Mouse (Mus musculus) lung, embryonic 14.5 days (tissue): ENCODE data around the gene Capzb. TPM values are rescaled to one million over a fixed set of nuclear protein-coding genes. Genes with fewer than 3 reads are reported as not detected.

Experiments used
- ATAC-seq: fragments of 200-750 bp; cut with Nextera tagmentation; 2 replicates; pipeline ENCODE4 v1.8.0; 2017; ENCODE audit warnings: mild to moderate bottlenecking, moderate TSS enrichment, moderate library complexity; ENCODE audit not compliant: insufficient read depth
- DNase-seq: peaks from one replicate; pipeline ENCODE4 v3.0.0-alpha.2; 2015
- H3K27ac ChIP-seq: fragments of 300-500 bp; sonication (generic); 2 replicates; pipeline ENCODE4 v1.5.1; 2014; ENCODE audit warnings: low read depth, mild to moderate bottlenecking, moderate library complexity
- H3K27me3 ChIP-seq: fragments of 300-500 bp; sonication (generic); 2 replicates; pipeline ENCODE4 v1.6.1; 2014; ENCODE audit warnings: low read length, control low read depth; ENCODE audit not compliant: insufficient read depth
- H3K36me3 ChIP-seq: fragments of 300-500 bp; sonication (generic); 2 replicates; pipeline ENCODE4 v1.6.1; 2014; ENCODE audit warnings: control low read depth; ENCODE audit not compliant: insufficient read depth
- H3K4me1 ChIP-seq: fragments of 300-500 bp; sonication (generic); 2 replicates; pipeline ENCODE4 v1.6.1; 2014; ENCODE audit warnings: antibody characterized with exemption, control low read depth; ENCODE audit not compliant: insufficient read depth
- H3K4me2 ChIP-seq: fragments of 300-500 bp; sonication (generic); 2 replicates; pipeline ENCODE4 v1.6.1; 2014; ENCODE audit warnings: mild to moderate bottlenecking
- H3K4me3 ChIP-seq: fragments of 300-500 bp; sonication (generic); 2 replicates; pipeline ENCODE4 v1.5.1; 2014; ENCODE audit warnings: low read depth, low read length
- H3K9ac ChIP-seq: fragments of 300-500 bp; sonication (generic); 2 replicates; pipeline ENCODE4 v1.6.1; 2014
- H3K9me3 ChIP-seq: fragments of 300-500 bp; sonication (generic); 2 replicates; pipeline ENCODE4 v1.6.1; 2016; ENCODE audit warnings: low read depth, low read length, control low read depth
- CTCF ChIP-seq: IDR thresholded peaks from 2 replicates; pipeline ENCODE4 v1.5.1; 2016; ENCODE audit warnings: antibody characterized with exemption, low read depth
- WGBS: fragments of 180-500 bp; shearing (Covaris S2); extraction: QIAGEN DNeasy Blood & Tissue Kit; methylation state at CpG from one replicate; pipeline ENCODE4 v1.1.7; 2014; 5-methylcytosine and 5-hydroxymethylcytosine counted together
- polyA plus RNA-seq: library from polyadenylated mRNA; unstranded; fragments of >200 nt; fragmentation: Nextera tagmentation; extraction: Ambion mirVana; gene quantifications from 2 replicates; pipeline ENCODE4 v1.2.1, GENCODE M21; 2014

The Capzb gene
- polyA plus RNA-seq, 1 experiment from 2014 or later: 336 TPM

DNA sequence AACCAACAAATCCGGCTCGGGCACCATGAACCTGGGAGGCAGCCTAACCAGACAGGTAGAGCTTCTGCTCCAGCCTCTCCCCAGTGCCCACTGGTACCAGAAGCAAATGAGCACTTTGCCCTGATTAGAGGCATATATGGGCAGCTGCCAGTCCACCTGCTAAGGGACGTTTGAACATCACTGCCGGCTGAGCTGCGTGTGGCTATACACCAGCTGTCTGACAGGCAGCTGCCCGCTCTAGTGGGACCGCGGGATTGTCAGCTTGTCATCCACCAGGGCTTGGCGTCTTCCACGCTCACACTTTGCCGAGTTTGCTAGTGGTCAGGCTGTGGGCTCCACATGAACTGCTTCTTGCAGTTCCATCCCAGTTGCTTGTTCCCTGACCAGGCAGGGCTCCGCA, 87.8 kb downstream of the Capzb start:
- H3K27me3 ChIP-seq: no peaks in the 10 kb centered on the region
- TF ChIP-seq CTCF: no peak
- no peak for DNase-seq
- ATAC-seq: no peak
- H3K36me3 ChIP-seq: peaks cover 58% of the 10 kb centered on the region
- peaks cover 6% of the 10 kb centered on the region; the same call in 1 of the 2 replicates for H3K4me1 ChIP-seq
- no peak overlapping the region for H3K4me2 ChIP-seq
- no peak overlapping the region for H3K27ac ChIP-seq
- 85% methylated on average over 12 of the region's 12 CpGs for WGBS
- H3K9ac ChIP-seq: no peak overlapping the region
- no peak overlapping the region for H3K4me3 ChIP-seq
- H3K9me3 ChIP-seq: no peaks in the 10 kb centered on the region

DNA sequence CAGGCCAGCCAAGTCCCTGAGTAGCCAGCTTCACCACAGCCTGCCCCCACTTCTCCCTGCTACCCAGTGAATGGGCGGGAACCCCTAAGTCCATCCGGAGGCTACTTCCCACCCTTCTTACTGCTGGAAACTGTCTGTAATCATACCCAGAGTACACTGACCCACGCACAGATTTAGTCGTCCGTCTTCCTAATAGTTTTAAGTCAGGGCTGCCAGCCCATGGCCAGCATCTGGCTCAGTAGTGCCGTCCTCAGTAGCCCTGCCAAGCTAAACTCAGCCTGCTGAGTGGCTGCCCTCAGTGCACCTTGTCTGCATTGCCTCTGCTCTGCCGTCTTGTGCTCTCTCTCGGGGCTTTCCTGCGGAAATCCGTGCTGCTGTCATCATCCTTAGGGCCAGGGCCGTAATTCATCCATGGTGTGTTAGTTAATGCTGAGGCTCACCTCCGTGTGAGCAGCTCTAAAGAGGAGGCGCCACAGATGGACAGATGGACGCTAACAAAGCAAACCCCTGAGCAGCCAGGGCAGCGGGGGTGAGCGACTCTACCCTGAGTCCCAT, 89.2 kb downstream of the Capzb start:
- H3K36me3 ChIP-seq: peaks cover 67% of the 10 kb centered on the region
- H3K9me3 ChIP-seq: no peaks in the 10 kb centered on the region
- no peak for DNase-seq
- no peak overlapping the region for H3K4me3 ChIP-seq
- no peaks in the 10 kb centered on the region for H3K27me3 ChIP-seq
- WGBS: 81% methylated on average over 16 of the region's 16 CpGs
- no peak for TF ChIP-seq CTCF
- H3K9ac ChIP-seq: no peak overlapping the region
- H3K4me1 ChIP-seq: peaks cover 6% of the 10 kb centered on the region; the same call in 1 of the 2 replicates
- H3K4me2 ChIP-seq: no peak overlapping the region
- ATAC-seq: no peak
- no peak overlapping the region for H3K27ac ChIP-seq

DNA sequence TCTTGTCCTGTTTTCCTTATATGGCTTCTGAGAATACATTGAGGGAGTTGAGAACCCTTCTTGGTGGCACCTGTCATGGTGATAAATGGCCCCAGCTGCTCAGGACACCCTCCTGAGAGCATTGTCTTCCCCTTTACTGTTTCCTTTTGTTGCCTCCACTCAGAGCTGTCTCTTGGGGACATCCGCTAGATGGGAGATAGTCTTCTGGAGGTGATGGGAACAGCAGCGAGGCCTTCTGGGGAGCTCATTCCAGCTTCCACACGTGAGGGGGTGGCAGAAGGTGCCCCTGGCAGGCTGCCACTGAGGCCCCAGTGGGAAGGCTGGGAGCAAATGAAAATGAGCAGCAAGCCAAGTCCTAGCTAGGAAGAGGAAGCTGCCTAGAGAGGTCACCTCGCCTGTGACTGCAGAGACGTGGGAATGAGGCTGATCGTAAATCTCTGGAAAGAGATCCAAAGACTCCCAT, 90.3 kb downstream of the Capzb start:
- H3K27ac ChIP-seq: no peak overlapping the region
- H3K4me1 ChIP-seq: peaks cover 6% of the 10 kb centered on the region; the same call in 1 of the 2 replicates
- no peak for ATAC-seq
- no peak overlapping the region for H3K9ac ChIP-seq
- no peak overlapping the region for H3K4me2 ChIP-seq
- no peak for TF ChIP-seq CTCF
- DNase-seq: peak; percentile 45
- H3K9me3 ChIP-seq: no peaks in the 10 kb centered on the region
- H3K27me3 ChIP-seq: no peaks in the 10 kb centered on the region
- no peak overlapping the region for H3K4me3 ChIP-seq
- 40% methylated on average over 6 of the region's 6 CpGs for WGBS
- peaks cover 78% of the 10 kb centered on the region for H3K36me3 ChIP-seq

DNA sequence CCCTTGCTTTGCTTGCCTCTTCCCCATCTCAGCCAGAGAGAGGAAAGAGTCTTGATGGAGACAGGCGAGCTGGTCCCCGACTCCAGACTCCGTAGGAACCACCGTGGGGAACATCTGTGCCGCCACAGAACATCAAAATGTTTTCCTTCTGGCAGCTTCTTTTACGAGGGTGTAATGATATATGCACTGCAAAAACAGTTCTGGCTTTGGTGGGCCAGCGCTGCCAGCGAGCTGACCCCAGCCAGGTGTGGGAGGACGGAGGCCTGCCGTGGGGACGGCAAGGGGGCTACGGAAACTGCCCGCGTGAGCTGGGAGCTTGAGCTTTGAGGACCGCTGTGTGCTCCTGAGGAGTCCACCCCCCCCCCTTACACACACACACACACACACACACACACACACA, 92.2 kb downstream of the Capzb start:
- no peak for TF ChIP-seq CTCF
- Histone ChIP-seq H3K4me1 (peaks cover 6% of the 10 kb centered on the region; the same call in 1 of the 2 replicates), H3K27me3 (no peaks in the 10 kb centered on the region), H3K4me2 (no peak overlapping the region), H3K27ac (no peak overlapping the region), H3K4me3 (no peak overlapping the region), H3K9ac (no peak overlapping the region), H3K36me3 (peaks cover 95% of the 10 kb centered on the region), H3K9me3 (no peaks in the 10 kb centered on the region)
- ATAC-seq (no peak), DNase-seq (no peak)
- 59% methylated on average over 15 of the region's 15 CpGs for WGBS

DNA sequence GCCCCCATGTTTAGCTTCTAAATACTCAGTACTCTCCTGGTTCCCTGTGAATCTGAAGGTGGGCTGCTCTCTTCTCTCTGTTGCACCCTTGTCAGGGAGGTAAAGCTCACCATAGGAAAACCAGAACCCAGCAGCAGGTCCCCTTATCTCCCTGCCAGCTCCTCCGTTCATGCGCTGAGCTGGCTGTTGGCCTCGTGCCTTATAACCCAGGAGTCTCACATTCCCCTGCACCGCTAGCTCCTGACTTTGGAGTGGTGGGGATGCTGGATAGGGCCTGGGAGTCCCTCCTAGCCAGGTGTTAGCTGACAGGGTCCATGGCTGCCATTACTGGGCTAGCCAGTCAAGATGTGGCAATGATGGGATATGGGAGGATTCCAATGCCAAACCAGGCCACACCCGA, 93.5 kb downstream of the Capzb start:
- Histone ChIP-seq H3K9ac (no peak overlapping the region), H3K4me3 (no peak overlapping the region), H3K27ac (no peak overlapping the region), H3K4me2 (no peak overlapping the region), H3K4me1 (peaks cover 6% of the 10 kb centered on the region; the same call in 1 of the 2 replicates), H3K27me3 (no peaks in the 10 kb centered on the region), H3K36me3 (peaks cover 95% of the 10 kb centered on the region), H3K9me3 (no peaks in the 10 kb centered on the region)
- no peak for TF ChIP-seq CTCF
- WGBS: 65% methylated on average over 5 of the region's 5 CpGs
- no peak for ATAC-seq
- DNase-seq: no peak

DNA sequence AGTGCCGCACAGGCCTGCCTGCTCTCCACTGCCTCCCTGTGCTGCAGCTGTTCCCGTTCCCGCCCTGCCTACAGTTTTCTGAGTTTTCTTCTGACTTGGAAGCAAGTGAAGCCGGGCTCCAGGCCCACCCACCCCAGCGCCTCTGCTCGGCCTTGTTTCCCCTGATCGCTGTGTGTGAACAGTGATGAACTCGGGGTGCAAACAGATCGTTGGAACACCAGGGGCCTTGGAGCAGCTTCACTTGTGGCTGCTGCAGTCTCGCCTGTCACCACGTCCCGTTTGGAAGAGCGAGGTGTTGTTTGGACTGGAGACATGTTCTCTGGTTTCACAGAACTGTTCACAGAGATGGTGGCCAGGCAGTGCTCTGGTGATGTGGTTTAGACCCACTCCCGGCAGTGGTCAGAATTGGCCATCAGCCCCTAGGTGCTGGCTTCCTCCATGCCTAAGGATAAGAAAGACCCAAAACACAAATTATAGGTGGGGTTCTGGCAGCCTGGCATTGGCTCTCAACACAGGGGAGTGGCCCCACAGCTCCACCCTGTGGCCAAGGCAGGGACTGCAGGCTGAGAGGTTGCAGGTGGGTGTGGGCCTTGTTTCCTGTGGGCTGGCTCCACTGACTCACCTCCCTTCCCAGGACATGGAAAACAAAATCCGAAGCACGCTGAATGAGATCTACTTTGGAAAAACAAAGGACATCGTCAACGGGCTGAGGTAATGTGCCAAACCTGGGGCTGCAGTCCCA, 94.6 kb downstream of the Capzb start:
- 64% methylated on average over 18 of the region's 18 CpGs for WGBS
- Histone ChIP-seq H3K4me3 (no peak overlapping the region), H3K9ac (no peak overlapping the region), H3K4me1 (peaks cover 6% of the 10 kb centered on the region; the same call in 1 of the 2 replicates), H3K27me3 (no peaks in the 10 kb centered on the region), H3K4me2 (no peak overlapping the region), H3K9me3 (no peaks in the 10 kb centered on the region), H3K36me3 (peaks cover 92% of the 10 kb centered on the region), H3K27ac (no peak overlapping the region)
- peak; percentile 98 for TF ChIP-seq CTCF
- ATAC-seq: no peak
- peak; percentile 75 for DNase-seq

DNA sequence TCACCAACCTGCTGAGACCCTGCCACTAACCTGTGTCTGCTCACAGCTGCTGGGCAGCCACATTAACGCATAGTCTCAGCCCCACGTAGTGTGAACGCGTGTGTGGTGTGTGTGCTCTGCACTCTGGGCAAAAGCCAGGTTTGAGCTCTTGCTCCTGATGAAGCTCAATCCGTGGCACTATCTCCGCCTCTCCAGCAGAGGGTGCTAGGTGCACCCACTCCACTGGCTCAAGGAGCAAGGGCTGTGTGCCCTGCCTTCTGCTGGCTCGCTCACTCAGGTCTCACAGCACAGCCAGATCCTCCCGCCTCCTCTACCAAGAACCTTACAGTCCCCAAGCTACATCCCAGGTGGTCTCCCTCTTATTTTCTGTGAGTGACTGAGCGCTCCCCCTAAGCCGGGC, 96.3 kb downstream of the Capzb start:
- 68% methylated on average over 10 of the region's 10 CpGs for WGBS
- TF ChIP-seq CTCF: peak; percentile 83
- peaks cover 77% of the 10 kb centered on the region for H3K36me3 ChIP-seq
- DNase-seq: peak; percentile 70
- no peak overlapping the region for H3K9ac ChIP-seq
- no peaks in the 10 kb centered on the region for H3K4me1 ChIP-seq
- H3K4me3 ChIP-seq: no peak overlapping the region
- no peak overlapping the region for H3K27ac ChIP-seq
- H3K4me2 ChIP-seq: no peak overlapping the region
- H3K27me3 ChIP-seq: no peaks in the 10 kb centered on the region
- no peaks in the 10 kb centered on the region for H3K9me3 ChIP-seq
- ATAC-seq: no peak; the same call in 1 of the 2 replicates
